ENCODE assay signal across 14 mouse cellular contexts in genomic region chr3:130172764-130173163, GRCm38 (mm10). TPM values are rescaled to one million over a fixed set of nuclear protein-coding genes. Genes with fewer than 3 reads are reported as not detected.
DNase-seq lines count a peak whose midpoint lies in the region; ATAC-seq and TF ChIP-seq lines count a peak whose summit lies in the region.
"Had no signal": no experiment of that assay in that cellular context is flagged by ENCODE, and none has a peak within 500 bp of the region (broad histone marks: within the 10 kb centered on the region; RNA-seq: fewer than 3 reads in every experiment).

No protein-coding gene starts in this region.

- no peak for TF ChIP-seq CTCF in lung, postnatal 0 days (IDR thresholded peaks at IDR 0.05)

- H3K4me2 ChIP-seq in neural tube, embryonic 13.5 days, result peak overlapping the region; percentile 18
- no peak overlapping the region; the same call in 1 of the 2 replicates for H3K4me2 ChIP-seq in heart, embryonic 12.5 days
- no peak overlapping the region for H3K4me2 ChIP-seq in neural tube, embryonic 14.5 days (ENCODE audit: low read depth, low read length)
- no peak overlapping the region for H3K4me2 ChIP-seq in lung, postnatal 0 days (replicated peaks; ENCODE audit: low read depth, low read length)

- ATAC-seq in neural tube, embryonic 13.5 days (ENCODE audit: low read depth), result no peak
- ATAC-seq in heart, embryonic 12.5 days (ENCODE audit: insufficient number of reproducible peaks, low FRiP score), result peak; percentile 51
- peak; percentile 14; the same call in 1 of the 2 replicates for ATAC-seq in neural tube, embryonic 14.5 days (ENCODE audit: low read depth)
- ATAC-seq in lung, postnatal 0 days, result no peak

- no peak for TF ChIP-seq EP300 in lung, postnatal 0 days (IDR thresholded peaks at IDR 0.05)

- no peaks in the 10 kb centered on the region for H3K9me3 ChIP-seq in neural tube, embryonic 13.5 days
- 0 out of 2 replicates have a peak, but pooled peaks cover 2% of the 10 kb centered on the region for H3K9me3 ChIP-seq in heart, embryonic 12.5 days (replicated peaks)
- no peaks in the 10 kb centered on the region; the same call in 1 of the 2 replicates for H3K9me3 ChIP-seq in neural tube, embryonic 14.5 days (ENCODE audit: control insufficient read depth, low read length)
- H3K9me3 ChIP-seq in lung, postnatal 0 days (ENCODE audit: low read length), result no peaks in the 10 kb centered on the region; the same call in 1 of the 2 replicates

- H3K9ac ChIP-seq in neural tube, embryonic 13.5 days, result no peak overlapping the region
- H3K9ac ChIP-seq in heart, embryonic 12.5 days, result no peak overlapping the region
- H3K9ac ChIP-seq in neural tube, embryonic 14.5 days (replicated peaks; ENCODE audit: low read depth, low read length), result no peak overlapping the region
- H3K9ac ChIP-seq in lung, postnatal 0 days (replicated peaks; ENCODE audit: low read depth), result no peak overlapping the region

- intact Hi-C loops in left cerebral cortex, postnatal 25 days (cut with DNase I), result no loop called here

- H3K27me3 ChIP-seq in neural tube, embryonic 13.5 days, result peaks cover 3% of the 10 kb centered on the region; the same call in 1 of the 2 replicates
- no peaks in the 10 kb centered on the region for H3K27me3 ChIP-seq in heart, embryonic 12.5 days (replicated peaks)
- H3K27me3 ChIP-seq in neural tube, embryonic 14.5 days (ENCODE audit: control insufficient read depth, insufficient read depth, low read length), result no peaks in the 10 kb centered on the region
- no peaks in the 10 kb centered on the region for H3K27me3 ChIP-seq in lung, postnatal 0 days (replicated peaks; ENCODE audit: insufficient read depth, low read length)

- H3K36me3 ChIP-seq in neural tube, embryonic 13.5 days, result no peaks in the 10 kb centered on the region
- H3K36me3 ChIP-seq in heart, embryonic 12.5 days, result no peaks in the 10 kb centered on the region
- no peaks in the 10 kb centered on the region for H3K36me3 ChIP-seq in neural tube, embryonic 14.5 days (ENCODE audit: control insufficient read depth, insufficient read depth, low read length)
- no peaks in the 10 kb centered on the region for H3K36me3 ChIP-seq in lung, postnatal 0 days (ENCODE audit: insufficient read depth, low read length)

- peak overlapping the region; percentile 12; the same call in 1 of the 2 replicates for H3K4me3 ChIP-seq in neural tube, embryonic 13.5 days
- no peak overlapping the region for H3K4me3 ChIP-seq in heart, embryonic 12.5 days
- H3K4me3 ChIP-seq in neural tube, embryonic 14.5 days (ENCODE audit: low read depth, low read length), result no peak overlapping the region
- H3K4me3 ChIP-seq in lung, postnatal 0 days (ENCODE audit: low read depth, low read length), result no peak overlapping the region

- 65% methylated on average over 17 of the region's 17 CpGs for WGBS in neural tube, embryonic 13.5 days
- WGBS in heart, embryonic 12.5 days, result 62% methylated on average over 17 of the region's 17 CpGs
- 70% methylated on average over 17 of the region's 17 CpGs for WGBS in neural tube, embryonic 14.5 days
- 65% methylated on average over 17 of the region's 17 CpGs for WGBS in lung, postnatal 0 days

- DNase-seq in neural tube, embryonic 10.5 days (ENCODE audit: extremely low spot score, low spot score), result no peak
- peak; percentile 19 for DNase-seq in kidney, adult 18-20 months
- DNase-seq in thymus, postnatal 14 days, result no peak
- no peak for DNase-seq in left cerebral cortex, postnatal 25 days (ENCODE audit: low spot score in 2 of 2)
- DNase-seq in lung, postnatal 0 days (ENCODE audit: low spot score), result no peak
- DNase-seq: cerebellum, postnatal 10 days; gastrocnemius, postnatal 14 days; liver; thymus, postnatal 4 days had no signal

- H3K27ac ChIP-seq in neural tube, embryonic 13.5 days (replicated peaks), result no peak overlapping the region
- 0 out of 2 replicates have a peak overlapping the region, but pooled peaks have one; percentile 5 for H3K27ac ChIP-seq in heart, embryonic 12.5 days (ENCODE audit: poor library complexity, severe bottlenecking)
- H3K27ac ChIP-seq in neural tube, embryonic 14.5 days (ENCODE audit: low read depth, low read length), result no peak overlapping the region
- H3K27ac ChIP-seq in lung, postnatal 0 days (ENCODE audit: low read length), result no peak overlapping the region
- H3K27ac ChIP-seq: macrophage had no signal

- peaks cover 3% of the 10 kb centered on the region; the same call in 1 of the 2 replicates for H3K4me1 ChIP-seq in neural tube, embryonic 13.5 days (replicated peaks)
- no peaks in the 10 kb centered on the region for H3K4me1 ChIP-seq in heart, embryonic 12.5 days (replicated peaks)
- no peaks in the 10 kb centered on the region for H3K4me1 ChIP-seq in neural tube, embryonic 14.5 days (ENCODE audit: control insufficient read depth, insufficient read depth, low read length)
- H3K4me1 ChIP-seq in lung, postnatal 0 days (ENCODE audit: insufficient read depth, low read depth, low read length), result no peaks in the 10 kb centered on the region

RNA-seq across cellular contexts. Expression of gene Col25a1, which starts 41.5 kb away (rescaled TPM):
- 3.1 and 4.5 TPM in 2 replicates for polyA plus RNA-seq in neural tube, embryonic 13.5 days (2015; fragmentation: Nextera tagmentation; extraction: Ambion mirVana)
- 2.6 and 3.5 TPM in 2 replicates for polyA plus RNA-seq in heart, embryonic 12.5 days (2016; fragmentation: Nextera tagmentation; extraction: Ambion mirVana)
- polyA plus RNA-seq in neural tube, embryonic 14.5 days (2014; fragmentation: Nextera tagmentation; extraction: Ambion mirVana), result 9.3 and 10.5 TPM in 2 replicates
- 10 to 100 TPM; 43.5 to 48.5 TPM for total RNA-seq in left cerebral cortex, postnatal 25 days (2021)
- 7.0 and 7.7 TPM in 2 replicates for polyA plus RNA-seq in lung, postnatal 0 days (2015; fragmentation: Nextera tagmentation; extraction: Ambion mirVana)
- total RNA-seq: neutrophil, adult 5-6 weeks had no signal
- polyA plus RNA-seq: macrophage had no signal

Comparison
In these comparisons a context has a peak if more than half of its experiments do, and no peak if none do; other contexts are left out.
1. ATAC-seq: peak in heart, embryonic 12.5 days (single experiment) and neural tube, embryonic 14.5 days (single experiment); none in neural tube, embryonic 13.5 days (single experiment) and lung, postnatal 0 days (single experiment).